Mouse (Mus musculus) right cerebral cortex, adult 2 months (tissue): ENCODE measurements around the gene Ap5s1.
"Not testable (repeated sequence)": the region's sequence is repeated elsewhere in the genome, so short reads cannot be mapped to it uniquely, and the experiment has no call there.

ENCODE experiments used
- DNase-seq, 2 experiments: peaks; one replicate each; pipeline ENCODE4 v3.0.0; 2021 to 2022; ENCODE audit warnings: low spot score in 2 of 2

The Ap5s1 gene

DNA sequence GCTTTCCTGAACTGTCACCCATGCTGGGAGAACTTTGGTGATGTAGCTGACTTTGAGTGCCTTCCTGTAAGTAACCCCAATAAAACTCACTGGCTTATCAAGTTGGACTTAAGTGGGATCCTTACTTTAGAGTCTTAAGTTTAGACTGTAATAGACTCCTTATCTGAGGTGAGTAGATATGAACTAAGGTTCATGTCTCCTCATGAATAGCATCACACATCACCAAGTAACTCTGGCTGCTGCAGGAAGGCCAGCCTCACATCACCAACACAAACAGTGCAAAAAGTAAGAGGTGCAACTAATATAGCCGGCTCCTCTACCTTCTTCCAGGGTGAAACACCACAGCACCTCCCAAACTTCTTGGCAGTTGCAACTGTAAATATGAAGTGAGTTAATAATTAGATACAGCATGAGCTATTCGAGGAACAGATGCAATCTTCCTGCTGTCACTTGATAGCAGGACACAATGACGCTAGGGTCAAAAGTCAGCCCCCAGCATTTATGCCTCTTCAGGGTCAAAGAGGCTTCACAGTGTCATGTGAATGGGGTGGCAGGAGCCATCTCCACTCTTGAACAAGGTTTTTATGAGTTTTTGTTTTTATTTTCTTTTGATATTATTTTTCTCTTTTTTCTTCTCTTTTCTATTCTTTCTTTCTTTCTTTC, 15.1 kb downstream of the Ap5s1 start:
- DNase-seq = no peak

GRCm38 (mm10) chr2:131222562-131222961, 15.7 kb downstream of the Ap5s1 start:
- no peak for DNase-seq

DNA sequence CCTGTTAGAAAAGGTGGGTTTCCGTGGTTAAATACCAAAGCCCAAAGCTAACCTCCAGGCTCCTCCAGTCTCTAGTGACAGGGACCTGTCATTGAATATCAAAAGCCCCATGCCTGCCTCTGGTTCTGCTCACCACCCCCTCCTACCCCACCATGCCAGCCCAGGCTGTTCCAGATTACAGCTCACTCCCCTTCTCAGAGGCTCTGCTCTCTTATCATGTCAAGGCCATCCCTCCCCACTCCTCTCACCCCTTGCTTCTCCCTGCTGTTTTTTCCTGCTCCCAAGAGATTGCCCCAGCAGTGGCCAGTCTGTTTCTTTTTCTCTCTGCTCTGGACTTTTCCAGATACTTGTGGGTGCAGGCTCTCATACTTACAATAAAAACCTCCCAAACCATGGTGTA, 16.7 kb downstream of the Ap5s1 start:
- no peak for DNase-seq

DNA sequence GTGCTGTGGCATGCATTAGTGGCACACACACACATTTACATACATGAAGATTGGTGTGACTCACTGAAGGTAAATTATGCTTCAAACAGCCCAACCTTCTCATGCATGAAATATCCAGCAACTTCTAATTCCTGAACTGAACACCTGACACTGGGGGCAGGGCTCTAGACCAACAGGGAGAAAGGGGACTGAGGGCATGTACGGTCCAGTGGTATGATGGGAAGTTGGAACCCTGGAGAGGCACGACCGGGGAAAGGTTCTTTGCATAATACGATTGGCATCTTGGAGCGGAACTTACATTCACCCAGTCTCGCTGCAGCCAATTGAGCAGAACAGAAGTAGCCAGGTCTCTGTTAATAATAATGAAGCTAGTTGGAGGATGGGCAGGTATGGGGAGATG, 18.3 kb downstream of the Ap5s1 start:
- DNase-seq = no peak

GRCm38 (mm10) chr2:131226669-131227068, 19.8 kb downstream of the Ap5s1 start:
- not testable (repeated sequence) for DNase-seq

GRCm38 (mm10) chr2:131227243-131227642, 20.4 kb downstream of the Ap5s1 start:
- no peak for DNase-seq

GRCm38 (mm10) chr2:131232558-131232957, 25.7 kb downstream of the Ap5s1 start:
- DNase-seq = no peak

DNA sequence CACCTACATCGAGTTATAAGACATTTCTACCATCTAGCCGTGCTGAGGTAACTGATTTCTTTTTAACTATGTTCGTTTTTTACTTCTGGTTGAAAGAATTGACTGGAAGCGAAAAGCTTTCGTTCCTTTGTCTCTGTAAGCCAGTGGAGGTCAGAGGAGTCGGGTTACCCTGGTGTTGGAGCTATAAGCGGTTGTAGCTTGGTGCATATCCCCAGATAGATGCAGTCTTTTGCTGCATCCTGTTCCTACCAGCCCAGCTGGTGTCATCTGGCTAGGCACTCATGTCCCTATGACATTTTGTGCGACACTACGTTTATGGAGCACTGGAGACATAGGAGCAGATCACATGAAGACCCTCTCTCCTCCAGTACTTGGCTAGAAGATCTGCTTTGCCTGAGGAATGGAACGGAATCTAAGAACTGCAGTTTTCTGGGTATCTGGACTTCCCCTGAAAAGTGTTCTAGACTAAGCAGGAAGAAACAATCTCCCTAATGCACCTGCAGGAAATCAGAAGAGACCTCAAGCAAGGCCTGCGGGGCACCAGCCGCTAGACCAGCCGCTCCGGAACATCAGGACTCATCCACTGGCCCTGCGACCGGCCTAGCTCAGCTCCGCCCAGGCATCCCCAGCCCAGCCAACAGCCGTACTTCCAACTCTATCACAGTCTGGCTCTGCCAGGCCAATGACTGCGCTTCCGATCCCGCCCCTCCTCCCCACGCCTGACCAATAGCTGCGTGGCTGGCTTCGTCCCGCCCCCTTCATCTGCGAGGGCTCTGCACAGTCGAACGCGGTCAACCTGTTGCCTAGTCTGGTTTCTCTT, 26.6 kb downstream of the Ap5s1 start, which contains the start of gene Mavs:
Gene Mavs, plus strand, starts transcription at position 757 of the 820 bp plus-strand sequence.
- peak; percentile 91 to 93 for DNase-seq

DNA sequence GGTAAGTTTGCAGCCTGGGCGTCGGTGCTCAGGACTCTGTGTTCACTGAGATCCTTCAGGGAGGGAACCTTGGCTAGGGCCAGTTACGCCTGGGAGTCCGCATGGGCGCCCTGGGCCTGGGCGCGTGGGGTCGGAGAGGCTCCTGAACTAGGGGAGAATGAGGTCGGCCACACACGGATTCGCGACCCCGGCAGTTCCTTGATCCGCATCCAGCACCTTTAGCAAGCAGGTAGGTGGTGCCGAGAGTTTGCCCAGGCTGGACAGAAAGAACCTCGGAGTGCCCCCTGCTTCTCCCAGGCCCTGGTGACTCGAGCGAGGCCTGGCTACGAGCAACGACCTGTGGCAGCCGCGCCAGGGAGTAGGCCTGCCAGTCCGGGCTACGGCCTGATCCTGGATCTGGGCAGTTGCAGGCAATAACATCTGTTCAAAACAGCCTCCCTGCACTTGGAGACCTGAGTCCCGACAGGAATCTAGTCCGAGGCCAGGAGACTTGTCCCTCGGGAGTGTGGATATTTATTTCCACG, 27.3 kb downstream of the Ap5s1 start:
- no peak for DNase-seq

DNA sequence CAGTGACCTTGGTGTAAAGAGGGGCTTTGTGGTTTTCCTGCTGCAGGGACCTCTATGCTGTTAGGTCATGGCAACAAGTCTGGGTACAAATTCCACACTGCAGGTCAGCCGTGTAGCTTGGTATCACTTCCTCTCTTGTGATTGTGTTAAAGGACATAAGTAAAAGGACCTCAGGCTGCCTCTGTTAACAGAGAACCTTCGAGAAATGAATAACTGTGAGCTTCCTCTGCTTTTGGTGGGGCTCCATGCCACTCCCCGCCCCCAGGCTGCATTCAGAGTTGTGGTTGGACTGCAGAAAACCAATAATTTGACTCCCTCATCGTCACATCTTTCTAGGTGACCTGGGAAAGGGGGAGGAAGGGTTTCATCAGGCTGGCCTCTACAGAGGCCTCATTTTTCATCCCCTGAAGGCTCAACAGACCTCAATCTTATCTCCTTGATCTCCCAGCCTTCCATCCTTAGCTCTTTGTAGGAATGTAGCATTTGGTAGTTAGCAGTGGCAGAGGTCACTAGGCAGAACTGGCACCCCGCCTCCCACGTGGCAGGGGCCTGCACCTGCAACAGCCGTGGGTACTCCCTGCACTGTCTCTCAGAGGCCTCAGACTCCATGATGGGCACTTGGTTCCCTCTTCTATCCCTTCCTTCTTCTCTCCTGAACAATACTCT, 28.2 kb downstream of the Ap5s1 start:
- no peak for DNase-seq

DNA sequence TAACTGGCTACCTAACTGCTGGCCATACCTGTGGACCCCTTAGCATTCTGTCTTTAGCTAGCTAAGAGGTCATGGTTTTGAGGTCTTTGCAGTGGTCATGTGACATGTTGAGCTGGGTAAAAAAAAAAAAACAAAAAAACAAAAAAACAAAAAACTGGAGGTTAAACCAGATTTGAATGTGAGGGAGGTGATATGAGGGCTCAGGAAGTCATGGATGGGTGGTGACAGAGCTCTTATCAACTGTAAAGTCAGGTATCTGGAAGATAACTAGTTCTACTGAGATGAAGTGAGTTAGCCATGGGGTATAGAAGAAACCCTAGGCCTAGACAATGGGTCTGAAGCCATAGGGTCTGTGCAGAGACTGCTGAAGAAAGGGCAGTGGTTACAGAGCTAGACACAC, 35.3 kb downstream of the Ap5s1 start:
- no peak for DNase-seq

- DNase-seq = no peak
Measured at GRCm38 (mm10) chr2:131242929-131243328, 36.1 kb downstream of the Ap5s1 start.

GRCm38 (mm10) chr2:131253681-131254328, 46.9 kb downstream of the Ap5s1 start:
- DNase-seq = peak; percentile 21

DNA sequence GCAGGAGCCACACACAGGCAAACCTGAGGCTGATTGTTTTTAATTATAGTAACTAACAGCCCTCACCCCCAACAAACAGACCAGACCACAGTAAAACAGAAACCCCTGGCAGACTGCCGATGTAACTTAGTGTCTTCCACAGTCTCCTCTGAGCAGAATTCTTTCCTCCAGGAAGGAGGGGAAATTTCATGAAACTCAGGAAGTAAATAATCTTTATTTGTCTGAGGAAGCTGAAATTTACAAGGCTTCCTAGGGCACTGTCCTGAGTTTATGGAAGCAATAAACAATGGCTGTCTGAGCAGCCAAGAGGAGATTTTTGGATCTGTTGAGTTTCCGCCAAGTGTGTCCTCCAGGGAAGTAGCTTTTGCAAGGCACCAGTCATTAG, 47.4 kb downstream of the Ap5s1 start:
- DNase-seq = no peak

- no peak for DNase-seq
Measured at GRCm38 (mm10) chr2:131255738-131256137, 48.9 kb downstream of the Ap5s1 start.

- DNase-seq = no peak
Measured at GRCm38 (mm10) chr2:131258693-131259092, 51.8 kb downstream of the Ap5s1 start.

DNA sequence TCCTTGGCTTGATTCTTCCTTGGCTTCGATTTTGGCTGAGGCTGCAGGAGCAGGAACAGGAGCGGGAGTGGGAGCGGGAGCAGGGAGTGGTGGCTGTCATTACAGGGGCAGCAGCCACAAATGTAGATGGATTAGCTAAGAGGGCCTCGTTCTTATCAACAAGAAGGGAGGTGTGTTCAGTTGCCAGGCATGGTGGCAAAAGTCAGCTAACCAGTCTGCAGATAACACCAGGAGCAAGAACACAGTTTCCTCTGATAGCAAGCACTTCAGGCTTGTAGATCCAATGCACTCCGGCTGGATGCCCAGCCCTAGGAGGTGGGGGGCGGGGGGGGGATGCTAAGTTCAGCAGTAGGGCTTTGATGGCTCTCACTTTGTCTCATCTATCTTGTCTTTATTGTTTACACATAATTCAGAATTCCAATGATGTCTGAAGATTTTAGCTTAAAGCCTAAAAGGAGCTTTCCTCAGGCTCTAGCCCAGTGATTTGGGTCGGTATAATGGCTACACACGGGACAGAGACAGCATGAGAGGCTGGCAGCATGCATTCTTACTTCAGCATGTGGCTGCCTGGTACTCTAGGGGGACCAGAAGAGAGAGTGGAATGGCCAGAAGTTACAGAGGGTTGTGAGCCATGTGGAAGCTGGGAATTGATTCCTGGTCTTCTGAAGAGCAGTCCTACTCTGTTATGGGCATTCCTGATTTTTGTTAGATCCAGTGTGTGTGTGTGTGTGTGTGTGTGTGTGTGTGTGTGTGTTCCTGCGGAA, 53.8 kb downstream of the Ap5s1 start:
- no peak for DNase-seq

DNA sequence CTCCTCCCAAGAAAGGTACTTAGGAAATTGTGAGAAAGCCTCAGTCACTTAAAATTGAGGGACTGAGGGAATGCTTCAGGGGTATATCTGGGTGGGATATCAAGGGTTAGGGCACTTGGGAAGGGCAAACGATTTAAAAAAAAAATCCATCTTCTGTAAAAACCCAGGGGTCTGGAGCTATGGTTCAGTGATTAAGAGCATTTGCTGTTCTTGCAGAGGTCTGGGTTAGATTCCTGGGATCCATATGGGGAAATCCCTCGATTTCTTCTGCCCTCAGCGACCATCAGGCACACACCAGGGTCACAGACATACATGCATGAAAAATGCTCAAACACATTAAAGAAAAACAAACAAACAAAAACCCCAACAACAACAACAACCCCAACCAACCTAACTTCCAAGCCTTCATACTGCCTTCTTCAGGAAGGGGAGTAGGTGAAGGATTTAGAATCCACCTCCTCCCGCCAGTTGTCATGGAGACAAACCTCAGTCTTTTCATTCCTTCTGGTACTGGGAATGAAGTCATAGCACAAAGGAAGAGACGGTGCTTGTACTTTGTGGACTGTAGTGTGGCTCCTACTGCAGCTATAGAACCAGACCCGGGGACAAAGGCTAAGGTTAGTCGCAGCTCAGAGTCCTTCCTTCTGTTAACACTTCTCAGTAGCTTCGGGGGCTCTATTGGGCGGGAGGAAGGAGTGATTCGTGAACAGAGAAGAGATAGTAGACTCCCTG, 54.8 kb downstream of the Ap5s1 start:
- DNase-seq = peak in 1 of 2 experiments; percentile 64

GRCm38 (mm10) chr2:131262213-131262672, 55.4 kb downstream of the Ap5s1 start, which contains the start of gene Pank2:
TSS of gene Pank2 (plus strand) at chr2:131262495.
- DNase-seq = peak; percentile 98
